Mouse (Mus musculus): ENCODE data around the gene Trnp1.

DNA sequence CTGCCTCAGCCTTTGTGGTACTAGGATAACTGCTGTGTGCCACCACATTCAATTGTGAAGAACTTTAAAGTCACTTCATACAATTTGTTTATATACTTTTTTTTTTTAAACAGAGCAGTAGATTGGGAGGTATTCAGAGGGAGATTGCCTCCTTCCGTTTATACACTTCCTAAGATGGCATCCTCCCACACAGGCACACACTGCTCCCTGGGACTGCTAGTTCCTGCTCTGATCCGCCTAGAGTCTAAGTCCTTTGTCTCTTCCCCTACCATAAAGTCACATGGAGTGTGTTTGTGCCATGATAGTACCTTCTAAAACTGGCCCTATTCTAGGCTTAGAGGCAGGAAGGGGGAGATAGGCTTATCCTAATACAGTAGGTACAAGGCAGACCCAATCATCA is 23.2 kb upstream of the Trnp1 start:
- TF ChIP-seq CTCF (IDR thresholded peaks at IDR 0.05; ENCODE audit: borderline replicate concordance, extremely low read depth, insufficient read depth, insufficient read length): no peak
- TF ChIP-seq POLR2A (IDR thresholded peaks at IDR 0.05; ENCODE audit: borderline replicate concordance, extremely low read depth, insufficient read depth, insufficient read length, poor library complexity, severe bottlenecking): no peak

Measured in brain, embryonic 14.5 days (tissue).